ENCODE assay signal across 8 mouse cellular contexts in the genomic region with DNA sequence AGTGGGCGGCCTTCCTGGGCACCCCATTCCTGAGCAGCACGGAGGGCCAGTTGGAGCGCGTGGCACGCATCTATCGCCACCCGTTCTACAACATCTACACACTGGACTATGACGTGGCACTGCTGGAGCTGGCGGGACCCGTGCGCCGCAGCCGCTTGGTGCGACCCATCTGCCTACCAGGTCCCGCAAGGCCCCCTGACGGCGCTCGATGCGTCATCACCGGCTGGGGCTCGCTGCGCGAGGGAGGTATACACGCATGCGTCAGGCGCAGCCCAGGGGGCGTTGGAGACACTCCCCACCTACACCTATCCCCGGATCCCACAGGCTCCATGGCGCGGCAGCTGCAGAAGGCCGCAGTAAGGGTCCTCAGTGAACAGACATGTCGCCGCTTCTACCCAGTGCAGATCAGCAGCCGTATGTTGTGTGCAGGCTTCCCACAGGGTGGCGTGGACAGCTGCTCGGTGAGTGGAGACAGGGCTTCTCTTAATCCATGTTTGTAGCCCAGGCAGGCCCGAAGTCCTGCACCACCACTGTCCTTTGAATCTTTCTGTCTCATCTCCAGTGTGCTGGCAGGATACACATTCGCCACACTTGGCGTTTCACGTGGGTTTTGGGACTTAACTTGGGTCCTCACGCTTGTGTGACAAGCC. TPM values are rescaled to one million over a fixed set of nuclear protein-coding genes. Genes with fewer than 3 reads are reported as not detected.
DNase-seq lines count a peak whose midpoint lies in the region; ATAC-seq and TF ChIP-seq lines count a peak whose summit lies in the region.

No protein-coding gene starts in this region.

- peaks cover 24% of the 10 kb centered on the region for H3K36me3 ChIP-seq in heart, embryonic 12.5 days
- peaks cover 40% of the 10 kb centered on the region for H3K36me3 ChIP-seq in G1E (replicated peaks)
- H3K36me3 ChIP-seq in forebrain, embryonic 13.5 days (ENCODE audit: poor library complexity, severe bottlenecking): peaks cover 36% of the 10 kb centered on the region
- H3K36me3 ChIP-seq in limb, embryonic 12.5 days: peaks cover 36% of the 10 kb centered on the region
- no peaks in the 10 kb centered on the region for H3K36me3 ChIP-seq in lung, postnatal 0 days (ENCODE audit: insufficient read depth, low read length)

- H3K4me2 ChIP-seq in heart, embryonic 12.5 days: peak overlapping the region; percentile 64
- no peak overlapping the region for H3K4me2 ChIP-seq in forebrain, embryonic 13.5 days
- H3K4me2 ChIP-seq in limb, embryonic 12.5 days: peak overlapping the region; percentile 37
- H3K4me2 ChIP-seq in lung, postnatal 0 days (replicated peaks; ENCODE audit: low read depth, low read length): no peak overlapping the region

- no peak for ATAC-seq in heart, embryonic 12.5 days (ENCODE audit: insufficient number of reproducible peaks, low FRiP score)
- no peak for ATAC-seq in G1E (ENCODE audit: extremely low read depth, insufficient number of reproducible peaks, low FRiP score, poor library complexity, severe bottlenecking)
- no peak for ATAC-seq in forebrain, embryonic 13.5 days
- no peak for ATAC-seq in limb, embryonic 12.5 days (ENCODE audit: insufficient number of reproducible peaks, insufficient read depth, low FRiP score, low TSS enrichment, low read depth)
- no peak for ATAC-seq in lung, postnatal 0 days

- peak overlapping the region; percentile 51 for H3K9ac ChIP-seq in heart, embryonic 12.5 days
- peak overlapping the region; percentile 36; the same call in 1 of the 2 replicates for H3K9ac ChIP-seq in forebrain, embryonic 13.5 days
- H3K9ac ChIP-seq in limb, embryonic 12.5 days (replicated peaks): no peak overlapping the region
- no peak overlapping the region for H3K9ac ChIP-seq in lung, postnatal 0 days (replicated peaks; ENCODE audit: low read depth)

- H3K9me3 ChIP-seq in heart, embryonic 12.5 days (replicated peaks): peaks cover under 1% of the 10 kb centered on the region; the same call in 1 of the 2 replicates
- no peaks in the 10 kb centered on the region for H3K9me3 ChIP-seq in G1E (replicated peaks)
- H3K9me3 ChIP-seq in forebrain, embryonic 13.5 days (replicated peaks): no peaks in the 10 kb centered on the region
- H3K9me3 ChIP-seq in limb, embryonic 12.5 days: no peaks in the 10 kb centered on the region
- no peaks in the 10 kb centered on the region for H3K9me3 ChIP-seq in lung, postnatal 0 days (ENCODE audit: low read length)

- WGBS in heart, embryonic 12.5 days: 24% methylated on average over 41 of the region's 41 CpGs
- WGBS in forebrain, embryonic 13.5 days: 34% methylated on average over 41 of the region's 41 CpGs
- WGBS in limb, embryonic 12.5 days: 29% methylated on average over 41 of the region's 41 CpGs
- 33% methylated on average over 41 of the region's 41 CpGs for WGBS in lung, postnatal 0 days

- H3K27me3 ChIP-seq in heart, embryonic 12.5 days (replicated peaks): 0 out of 2 replicates have a peak, but pooled peaks cover 10% of the 10 kb centered on the region
- H3K27me3 ChIP-seq in G1E (ENCODE audit: insufficient read depth, low read length): peaks cover 12% of the 10 kb centered on the region; the same call in 1 of the 2 replicates
- H3K27me3 ChIP-seq in forebrain, embryonic 13.5 days: no peaks in the 10 kb centered on the region
- 0 out of 2 replicates have a peak, but pooled peaks cover 9% of the 10 kb centered on the region for H3K27me3 ChIP-seq in limb, embryonic 12.5 days
- H3K27me3 ChIP-seq in lung, postnatal 0 days (replicated peaks; ENCODE audit: insufficient read depth, low read length): no peaks in the 10 kb centered on the region

- TF ChIP-seq EP300 in lung, postnatal 0 days (IDR thresholded peaks at IDR 0.05): no peak

- peaks cover 25% of the 10 kb centered on the region for H3K4me1 ChIP-seq in heart, embryonic 12.5 days (replicated peaks)
- H3K4me1 ChIP-seq in G1E (ENCODE audit: insufficient read depth, low read depth, low read length): peaks cover 46% of the 10 kb centered on the region
- H3K4me1 ChIP-seq in forebrain, embryonic 13.5 days: peaks cover 24% of the 10 kb centered on the region
- H3K4me1 ChIP-seq in limb, embryonic 12.5 days (replicated peaks): peaks cover 21% of the 10 kb centered on the region
- peaks cover 10% of the 10 kb centered on the region for H3K4me1 ChIP-seq in lung, postnatal 0 days (ENCODE audit: insufficient read depth, low read depth, low read length)

- H3K4me3 ChIP-seq in heart, embryonic 12.5 days: peak overlapping the region; percentile 20
- H3K4me3 ChIP-seq in G1E (ENCODE audit: low read depth, low read length): peak overlapping the region; percentile 18; the same call in 1 of the 2 replicates
- no peak overlapping the region for H3K4me3 ChIP-seq in forebrain, embryonic 13.5 days
- 0 out of 2 replicates have a peak overlapping the region, but pooled peaks have one; percentile 7 for H3K4me3 ChIP-seq in limb, embryonic 12.5 days (replicated peaks)
- no peak overlapping the region for H3K4me3 ChIP-seq in lung, postnatal 0 days (ENCODE audit: low read depth, low read length)

- no peak for DNase-seq in heart, adult 9 months (ENCODE audit: low spot score in 2 of 2)
- DNase-seq in G1E (ENCODE audit: low spot score): no peak
- no peak for DNase-seq in T-cell, adult 2 months (ENCODE audit: low spot score)
- no peak for DNase-seq in urinary bladder, adult 2 months (ENCODE audit: low spot score)
- no peak for DNase-seq in lung, postnatal 0 days (ENCODE audit: low spot score)

- TF ChIP-seq CTCF in G1E (IDR thresholded peaks at IDR 0.05; ENCODE audit: low read depth, low read length): no peak
- TF ChIP-seq CTCF in lung, postnatal 0 days (IDR thresholded peaks at IDR 0.05): no peak

- no peak overlapping the region for H3K27ac ChIP-seq in heart, embryonic 12.5 days (ENCODE audit: poor library complexity, severe bottlenecking)
- H3K27ac ChIP-seq in forebrain, embryonic 13.5 days: no peak overlapping the region
- no peak overlapping the region for H3K27ac ChIP-seq in limb, embryonic 12.5 days
- H3K27ac ChIP-seq in lung, postnatal 0 days (ENCODE audit: low read length): no peak overlapping the region

RNA-seq across cellular contexts. Expression of gene Timm13, which starts 2.8 kb away (rescaled TPM):
- polyA plus RNA-seq in heart, embryonic 12.5 days (2016; fragmentation: Nextera tagmentation; extraction: Ambion mirVana): 285 and 293 TPM in 2 replicates
- total RNA-seq in G1E (2014; fragmentation: Nextera tagmentation): 34.0 and 51.2 TPM in 2 replicates
- total RNA-seq in G1E (2017): 70.4 and 75.5 TPM in 2 replicates
- 295 and 345 TPM in 2 replicates for polyA plus RNA-seq in G1E (2012)
- 356 and 364 TPM in 2 replicates for polyA plus RNA-seq in forebrain, embryonic 13.5 days (2015; fragmentation: Nextera tagmentation; extraction: Ambion mirVana)
- polyA plus RNA-seq in limb, embryonic 12.5 days (2016; fragmentation: Nextera tagmentation; extraction: Ambion mirVana): 318 and 327 TPM in 2 replicates
- 111 and 113 TPM in 2 replicates for polyA plus RNA-seq in urinary bladder, adult 2 months (2012; rRNA removed)
- 211 and 233 TPM in 2 replicates for polyA plus RNA-seq in lung, postnatal 0 days (2015; fragmentation: Nextera tagmentation; extraction: Ambion mirVana)

RNA-seq across cellular contexts. Expression of gene Lmnb2, which starts 20.1 kb away (rescaled TPM):
- polyA plus RNA-seq in heart, embryonic 12.5 days (2016; fragmentation: Nextera tagmentation; extraction: Ambion mirVana): 34.3 and 35.3 TPM in 2 replicates
- 3.0 and 3.1 TPM in 2 replicates for total RNA-seq in G1E (2014; fragmentation: Nextera tagmentation)
- 4.8 and 5.5 TPM in 2 replicates for total RNA-seq in G1E (2017)
- 10.2 and 11.9 TPM in 2 replicates for polyA plus RNA-seq in G1E (2012)
- polyA plus RNA-seq in forebrain, embryonic 13.5 days (2015; fragmentation: Nextera tagmentation; extraction: Ambion mirVana): 54.0 and 54.9 TPM in 2 replicates
- polyA plus RNA-seq in limb, embryonic 12.5 days (2016; fragmentation: Nextera tagmentation; extraction: Ambion mirVana): 74.8 and 75.2 TPM in 2 replicates
- polyA plus RNA-seq in urinary bladder, adult 2 months (2012; rRNA removed): 10.5 and 14.1 TPM in 2 replicates
- 6.9 and 7.3 TPM in 2 replicates for polyA plus RNA-seq in lung, postnatal 0 days (2015; fragmentation: Nextera tagmentation; extraction: Ambion mirVana)

RNA-seq across cellular contexts. Expression of gene Tmprss9, which starts 26.3 kb away (rescaled TPM):
- not detected in 2 replicates for polyA plus RNA-seq in heart, embryonic 12.5 days (2016; fragmentation: Nextera tagmentation; extraction: Ambion mirVana)
- total RNA-seq in G1E (2014; fragmentation: Nextera tagmentation) (not detected in 2 replicates), G1E (2017) (0.05 and 0.06 TPM in 2 replicates)
- 0.02 TPM in 1 of 2 replicates, not detected in the other for polyA plus RNA-seq in G1E (2012)
- 0.13 and 0.14 TPM in 2 replicates for polyA plus RNA-seq in forebrain, embryonic 13.5 days (2015; fragmentation: Nextera tagmentation; extraction: Ambion mirVana)
- 0.08 TPM in 1 of 2 replicates, not detected in the other for polyA plus RNA-seq in limb, embryonic 12.5 days (2016; fragmentation: Nextera tagmentation; extraction: Ambion mirVana)
- polyA plus RNA-seq in urinary bladder, adult 2 months (2012; rRNA removed): 0.44 and 0.49 TPM in 2 replicates
- polyA plus RNA-seq in lung, postnatal 0 days (2015; fragmentation: Nextera tagmentation; extraction: Ambion mirVana): 0.04 TPM in 1 of 2 replicates, not detected in the other

RNA-seq across cellular contexts. Expression of gene Gadd45b, which starts 31.9 kb away (rescaled TPM):
- 27.8 and 29.9 TPM in 2 replicates for polyA plus RNA-seq in heart, embryonic 12.5 days (2016; fragmentation: Nextera tagmentation; extraction: Ambion mirVana)
- total RNA-seq in G1E (2014; fragmentation: Nextera tagmentation) (2.1 and 5.7 TPM in 2 replicates), G1E (2017) (1.1 and 1.9 TPM in 2 replicates)
- polyA plus RNA-seq in G1E (2012): 2.8 and 3.7 TPM in 2 replicates
- 4.9 and 5.1 TPM in 2 replicates for polyA plus RNA-seq in forebrain, embryonic 13.5 days (2015; fragmentation: Nextera tagmentation; extraction: Ambion mirVana)
- polyA plus RNA-seq in limb, embryonic 12.5 days (2016; fragmentation: Nextera tagmentation; extraction: Ambion mirVana): 19.4 and 20.6 TPM in 2 replicates
- polyA plus RNA-seq in urinary bladder, adult 2 months (2012; rRNA removed): 17.9 and 29.9 TPM in 2 replicates
- polyA plus RNA-seq in lung, postnatal 0 days (2015; fragmentation: Nextera tagmentation; extraction: Ambion mirVana): 131 and 145 TPM in 2 replicates

RNA-seq across cellular contexts. Expression of gene Sppl2b, which starts 42.9 kb away (rescaled TPM):
- 34.8 and 35.2 TPM in 2 replicates for polyA plus RNA-seq in heart, embryonic 12.5 days (2016; fragmentation: Nextera tagmentation; extraction: Ambion mirVana)
- total RNA-seq in G1E (2014; fragmentation: Nextera tagmentation) (46.0 and 55.1 TPM in 2 replicates), G1E (2017) (18.0 and 22.1 TPM in 2 replicates)
- polyA plus RNA-seq in G1E (2012): 76.6 and 92.5 TPM in 2 replicates
- 40.1 and 45.3 TPM in 2 replicates for polyA plus RNA-seq in forebrain, embryonic 13.5 days (2015; fragmentation: Nextera tagmentation; extraction: Ambion mirVana)
- polyA plus RNA-seq in limb, embryonic 12.5 days (2016; fragmentation: Nextera tagmentation; extraction: Ambion mirVana): 43.7 and 50.3 TPM in 2 replicates
- 33.0 and 37.4 TPM in 2 replicates for polyA plus RNA-seq in urinary bladder, adult 2 months (2012; rRNA removed)
- polyA plus RNA-seq in lung, postnatal 0 days (2015; fragmentation: Nextera tagmentation; extraction: Ambion mirVana): 26.5 and 26.8 TPM in 2 replicates

Comparison
In these comparisons a context has a peak if more than half of its experiments do, and no peak if none do; other contexts are left out.
1. H3K4me2 ChIP-seq: peak in heart, embryonic 12.5 days (single experiment) and limb, embryonic 12.5 days (single experiment); none in forebrain, embryonic 13.5 days (single experiment) and lung, postnatal 0 days (single experiment).
2. H3K4me3 ChIP-seq: peak in heart, embryonic 12.5 days (single experiment), G1E (single experiment) and limb, embryonic 12.5 days (single experiment); none in forebrain, embryonic 13.5 days (single experiment) and lung, postnatal 0 days (single experiment).
3. H3K9ac ChIP-seq: peak in heart, embryonic 12.5 days (single experiment) and forebrain, embryonic 13.5 days (single experiment); none in limb, embryonic 12.5 days (single experiment) and lung, postnatal 0 days (single experiment).